Mouse (Mus musculus) spleen, postnatal 10 days (tissue): ENCODE results near the gene Casq1.

ENCODE experiments used
- DNase-seq, 2 experiments: peaks; one replicate each; pipeline ENCODE4 v3.0.0; 2021 to 2022; ENCODE audit warnings: low spot score in 2 of 2

Gene Casq1

DNA sequence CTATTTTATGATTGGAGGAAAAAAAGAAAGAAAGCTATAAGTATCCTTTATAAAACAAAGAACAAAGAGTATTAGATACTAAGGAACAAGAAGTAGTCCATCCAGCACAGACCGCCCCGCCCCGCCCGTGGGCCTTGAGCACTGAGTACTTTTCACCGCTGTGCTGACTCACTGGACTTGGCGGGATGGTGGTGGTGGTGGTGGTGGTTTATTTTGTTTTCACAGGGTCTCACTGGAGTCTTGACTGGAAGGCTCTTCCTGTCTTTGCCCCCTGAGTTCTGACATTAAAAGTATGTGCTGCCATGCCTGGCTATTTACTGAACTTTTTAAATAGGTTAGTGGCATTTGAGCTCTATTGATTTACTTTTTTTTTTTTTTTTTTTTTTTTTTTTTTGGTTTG, 36.6 kb downstream of the Casq1 start:
- no peak for DNase-seq

DNA sequence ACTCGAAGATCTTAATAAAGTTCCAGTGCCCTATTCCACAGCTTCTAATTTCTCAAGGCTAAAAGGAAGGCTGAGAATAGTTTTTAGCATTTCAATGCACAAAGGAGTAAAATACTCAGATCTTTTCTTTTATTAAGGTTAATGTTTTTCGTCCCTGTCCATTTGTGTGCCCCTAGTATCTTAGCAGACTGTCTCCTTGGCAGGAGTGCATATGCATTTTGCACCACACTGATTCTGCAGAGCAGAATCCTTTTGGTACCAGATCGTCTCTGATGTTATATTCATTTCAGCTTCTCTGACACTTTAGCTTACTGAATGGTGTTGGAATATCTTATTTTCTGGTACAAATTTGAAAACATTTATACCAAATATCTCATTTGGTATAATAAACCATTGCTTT, 37.9 kb downstream of the Casq1 start:
- DNase-seq: no peak

DNA sequence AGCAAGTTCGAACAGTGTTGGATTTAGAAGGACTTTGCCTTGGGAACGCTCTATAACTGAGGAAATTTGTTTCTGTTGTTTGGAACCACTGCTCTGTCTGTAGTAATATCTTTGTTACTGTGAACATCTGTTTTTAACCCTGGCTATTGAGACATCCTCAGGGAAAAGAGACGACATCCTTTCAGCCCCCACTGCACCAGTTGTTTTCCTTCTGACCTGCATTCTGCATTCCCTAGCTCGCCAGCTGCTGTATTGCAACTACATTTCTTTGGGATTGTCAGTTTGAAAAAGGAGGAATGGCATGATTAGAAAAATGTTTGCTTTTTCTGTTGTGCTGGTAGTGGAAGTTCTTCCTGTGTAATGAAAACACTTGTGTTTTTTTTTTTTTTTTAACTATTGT, 38.8 kb downstream of the Casq1 start:
- no peak for DNase-seq

DNA sequence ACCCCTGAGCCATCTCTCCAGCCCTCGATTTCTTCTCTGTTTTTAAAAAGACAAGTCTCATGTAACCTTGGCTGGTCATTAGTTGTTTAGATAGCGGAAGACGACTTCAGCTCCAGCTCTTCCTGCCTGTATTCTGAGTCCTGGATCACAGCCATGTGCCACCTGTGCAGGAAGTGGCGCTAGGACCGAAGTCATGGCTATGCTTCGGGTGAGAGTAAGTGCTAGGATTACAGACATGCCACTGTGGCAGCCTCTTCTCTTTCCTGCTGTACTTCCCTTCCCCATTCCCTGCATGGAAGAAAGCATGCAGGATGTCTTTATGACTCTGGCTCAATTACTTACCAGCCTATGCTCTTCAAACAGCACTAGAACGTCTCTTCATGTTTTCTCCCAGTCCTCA, 40.6 kb downstream of the Casq1 start:
- DNase-seq: no peak

DNA sequence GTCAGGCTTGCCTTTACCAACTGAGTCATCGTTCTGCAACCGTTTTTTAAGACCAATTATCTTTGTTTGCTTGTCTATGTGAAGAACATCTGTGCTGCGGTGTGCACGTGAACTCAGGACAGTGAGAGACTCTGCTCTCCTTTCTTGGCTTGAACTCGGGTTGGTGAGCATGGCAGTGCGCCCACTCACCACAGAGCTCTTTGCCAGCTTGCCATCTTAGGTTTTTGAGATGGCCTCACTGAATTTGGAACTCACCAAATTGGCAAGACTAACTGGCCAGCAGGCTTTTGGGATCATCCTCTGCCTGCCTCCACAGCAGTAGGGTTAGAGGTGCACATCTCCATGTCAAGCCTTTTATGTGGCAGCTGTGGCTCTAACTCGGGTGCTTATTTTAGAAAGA, 41.9 kb downstream of the Casq1 start:
- no peak for DNase-seq

DNA sequence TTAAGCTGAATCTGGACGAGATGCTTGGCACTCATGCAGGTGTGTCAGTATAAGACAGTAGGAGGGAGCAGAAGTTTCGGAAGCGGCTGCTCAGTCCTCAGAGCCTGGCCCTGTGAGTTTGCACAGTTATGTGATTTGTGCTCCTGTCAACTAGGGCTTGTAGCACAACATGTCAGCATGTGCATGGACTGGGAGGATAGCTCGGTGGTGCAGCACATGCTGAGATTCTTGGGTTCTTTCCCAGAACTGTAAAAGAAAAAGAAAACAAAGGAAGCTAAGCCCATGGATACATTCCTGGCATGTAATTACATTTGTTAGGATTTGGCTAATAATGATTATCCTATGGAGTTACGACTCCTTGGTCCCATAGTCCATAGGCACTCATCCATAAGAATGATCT, 46.5 kb downstream of the Casq1 start:
- DNase-seq: no peak

DNA sequence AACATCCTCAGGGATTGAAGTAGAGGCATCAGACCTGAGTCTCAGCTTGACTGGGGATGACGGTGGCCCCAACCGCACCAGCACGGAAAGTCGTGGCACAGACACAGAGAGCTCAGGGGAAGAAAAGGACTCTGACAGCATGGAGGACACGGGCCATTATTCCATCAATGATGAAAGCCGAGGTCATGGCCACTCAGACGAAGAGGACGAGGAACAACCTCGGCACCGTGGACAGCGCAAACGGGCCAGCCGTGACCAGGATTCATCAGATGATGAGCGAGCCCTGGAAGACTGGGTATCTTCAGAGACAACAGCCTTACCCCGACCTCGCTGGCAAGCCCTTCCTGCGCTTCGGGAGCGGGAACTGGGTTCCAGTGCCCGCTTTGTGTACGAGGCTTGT, 47.3 kb downstream of the Casq1 start:
- DNase-seq: no peak

DNA sequence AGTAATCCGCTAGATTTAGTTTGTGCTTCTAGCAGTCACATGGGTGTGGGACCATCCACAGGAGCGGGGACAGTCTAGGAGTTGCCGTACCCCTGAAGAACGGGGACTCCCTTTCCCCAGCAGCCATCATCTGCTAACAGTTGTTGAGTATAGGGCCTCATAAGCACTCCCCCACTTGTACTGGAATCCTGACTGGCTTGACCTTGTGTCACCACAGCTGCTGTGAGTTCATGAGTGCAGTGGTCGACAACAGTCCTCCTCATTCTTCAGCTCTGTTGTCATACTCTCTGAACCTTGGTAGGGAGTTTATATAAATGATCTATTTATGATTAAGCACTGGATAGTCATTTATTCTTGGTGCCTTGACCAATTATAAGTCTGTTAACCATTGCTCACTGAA, 49.9 kb downstream of the Casq1 start:
- DNase-seq: no peak

DNA sequence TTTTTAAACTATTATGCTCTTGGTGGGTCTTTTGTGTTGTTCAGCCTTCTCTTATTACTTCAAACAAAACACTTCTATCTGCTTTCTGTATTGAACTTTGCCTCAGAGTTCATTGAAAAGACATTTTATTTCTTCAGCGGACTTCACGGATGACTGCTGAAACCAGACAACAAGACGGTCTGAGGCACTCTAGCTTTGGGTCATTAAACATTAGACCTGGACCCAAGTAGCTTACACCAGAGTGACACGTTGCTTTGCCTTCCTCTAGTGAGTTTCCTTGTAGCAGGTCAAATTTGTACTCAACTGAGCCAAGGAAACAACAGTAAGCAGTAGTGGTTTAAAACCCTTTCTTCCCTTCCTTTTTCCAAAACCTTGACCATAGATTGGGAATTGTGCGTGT, 51.8 kb downstream of the Casq1 start:
- DNase-seq: no peak

DNA sequence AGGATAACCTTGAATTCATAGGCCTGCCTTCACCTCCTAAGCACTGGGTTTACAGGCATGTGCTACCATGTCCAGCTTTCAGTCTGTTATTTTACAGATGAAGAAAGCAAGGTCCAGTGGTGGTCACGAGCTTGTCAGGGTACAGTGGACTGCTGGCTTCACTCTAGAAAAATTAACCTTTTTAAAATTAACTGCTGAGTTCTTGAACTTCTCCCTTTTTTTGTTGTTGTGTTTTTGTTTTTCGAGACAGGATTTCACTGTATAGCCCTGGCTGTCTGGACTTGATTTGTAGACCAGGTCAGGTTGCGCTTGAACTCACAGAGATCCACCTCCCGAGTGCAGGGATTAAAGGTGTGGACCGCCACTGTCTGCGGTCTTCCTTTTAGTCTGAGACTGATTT, 56.7 kb downstream of the Casq1 start:
- DNase-seq: no peak

DNA sequence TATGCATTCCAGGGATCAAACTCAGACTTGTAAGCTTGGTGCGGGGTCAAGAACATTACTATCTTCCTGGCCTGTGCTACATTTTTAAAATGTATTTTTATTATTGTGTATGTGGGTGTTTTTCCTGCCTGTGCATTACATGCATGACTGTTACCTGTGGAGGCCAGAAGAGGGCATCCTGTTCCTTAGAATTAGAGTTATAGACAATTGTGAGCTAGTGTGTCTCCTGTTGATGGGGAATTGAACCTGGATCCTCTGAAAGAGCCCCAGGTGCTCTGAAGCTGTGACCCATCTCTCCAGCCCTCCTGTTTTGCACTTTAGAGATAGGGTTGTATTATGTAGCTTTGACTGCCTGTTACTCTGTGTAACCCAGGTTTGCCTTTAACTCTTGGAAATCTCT, 57.7 kb downstream of the Casq1 start:
- DNase-seq: no peak

DNA sequence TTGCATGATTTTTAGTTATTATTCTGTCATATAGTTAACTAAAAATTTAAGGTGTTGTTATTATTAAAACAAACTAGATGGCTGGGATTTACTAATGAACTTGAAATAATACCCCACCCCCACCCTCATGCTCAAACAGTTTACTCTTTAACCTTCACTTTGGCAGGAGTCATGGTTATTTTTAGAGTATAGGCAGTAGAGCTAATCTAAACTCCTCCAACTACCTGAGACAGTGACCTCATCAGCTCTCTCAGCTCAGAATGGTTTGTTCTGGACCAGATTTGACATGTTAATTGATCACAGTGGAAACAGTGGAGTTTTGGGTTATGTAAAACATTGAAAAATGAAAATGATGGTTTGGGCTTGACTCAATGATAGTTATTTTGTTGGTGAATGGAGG, 59.2 kb downstream of the Casq1 start:
- DNase-seq: no peak

DNA sequence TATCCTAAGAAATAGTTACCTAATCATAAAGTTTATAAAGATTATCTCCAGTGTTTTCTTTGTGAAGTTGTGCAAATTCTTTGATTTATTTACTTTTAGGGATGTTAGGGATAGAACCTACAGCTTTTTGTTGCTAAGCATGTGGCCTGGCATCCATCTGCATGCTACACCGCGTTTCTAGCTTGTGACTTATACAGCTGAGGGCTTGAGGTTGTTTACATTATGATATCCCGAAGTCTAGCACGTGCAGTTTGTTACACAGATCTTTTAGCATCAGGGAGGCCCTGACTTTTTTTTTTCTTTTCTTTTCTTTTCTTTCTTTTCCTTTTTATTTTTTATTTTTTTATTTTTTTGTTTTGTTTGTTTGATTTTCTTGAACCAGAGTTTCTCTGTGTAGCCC, 59.7 kb downstream of the Casq1 start:
- DNase-seq: no peak
